Mouse (Mus musculus) C2C12 (cell line): ENCODE data around the gene Wwc2. TPM values are rescaled to one million over a fixed set of nuclear protein-coding genes. Genes with fewer than 3 reads are reported as not detected.
A peak's percentile ranks its signal among the peaks of the same experiment; 100 is the strongest.

ENCODE experiments used
- H3K27me3 ChIP-seq: one replicate; pipeline ENCODE4 v1.6.1; 2011; ENCODE audit not compliant: control insufficient read depth, insufficient read depth, insufficient read length
- H3K36me3 ChIP-seq: one replicate; pipeline ENCODE4 v1.6.1; 2011; ENCODE audit not compliant: control insufficient read depth, insufficient read depth
- H3K4me3 ChIP-seq: one replicate; pipeline ENCODE4 v1.5.1; 2011; ENCODE audit warnings: mild to moderate bottlenecking, control low read depth; ENCODE audit not compliant: poor library complexity, insufficient read depth, severe bottlenecking
- H3K79me2 ChIP-seq: one replicate; pipeline ENCODE4 v1.6.1; 2011; ENCODE audit not compliant: control insufficient read depth, insufficient read depth
- H3K79me3 ChIP-seq: one replicate; pipeline ENCODE4 v1.6.1; 2011; ENCODE audit warnings: low read depth, control low read depth
- H3ac ChIP-seq: one replicate; pipeline ENCODE3; 2011; ENCODE audit warnings: low read depth; ENCODE audit not compliant: control insufficient read depth, insufficient read length
- CEBPB ChIP-seq: IDR thresholded peaks from one replicate; pipeline ENCODE4 v1.6.1; 2011; ENCODE audit warnings: low read depth, mild to moderate bottlenecking, control low read depth, moderate library complexity
- CTCF ChIP-seq: IDR thresholded peaks from one replicate; pipeline ENCODE4 v1.5.1; 2011; ENCODE audit not compliant: control insufficient read depth, insufficient read depth, insufficient read length
- FOSL1 ChIP-seq: IDR thresholded peaks from one replicate; pipeline ENCODE4 v1.8.0; 2011; ENCODE audit warnings: mild to moderate bottlenecking, low read length; ENCODE audit not compliant: poor library complexity, insufficient read depth, severe bottlenecking
- MAX ChIP-seq: IDR thresholded peaks from one replicate; pipeline ENCODE4 v1.6.1; 2011; ENCODE audit warnings: mild to moderate bottlenecking, control low read depth
- MYOD1 ChIP-seq: IDR thresholded peaks from one replicate; pipeline ENCODE4 v1.6.1; 2011; ENCODE audit warnings: low read depth; ENCODE audit not compliant: control insufficient read depth, insufficient read length
- MYOG ChIP-seq: IDR thresholded peaks from one replicate; pipeline ENCODE4 v1.6.1; 2011; ENCODE audit not compliant: control insufficient read depth, insufficient read length; ENCODE audit errors: extremely low read depth
- USF1 ChIP-seq: IDR thresholded peaks from one replicate; pipeline ENCODE4 v1.6.1; 2011; ENCODE audit warnings: low read depth, mild to moderate bottlenecking, control low read depth, moderate library complexity
- polyA plus RNA-seq: library from polyadenylated mRNA; unstranded; fragments of >200 nt; fragmentation: generic; extraction: Trizol; gene quantifications from one replicate; pipeline ENCODE4 v1.2.1, GENCODE M21; 2012; ENCODE audit warnings: missing spikeins

Gene Wwc2
- polyA plus RNA-seq, 1 experiment: 15.3 TPM

DNA sequence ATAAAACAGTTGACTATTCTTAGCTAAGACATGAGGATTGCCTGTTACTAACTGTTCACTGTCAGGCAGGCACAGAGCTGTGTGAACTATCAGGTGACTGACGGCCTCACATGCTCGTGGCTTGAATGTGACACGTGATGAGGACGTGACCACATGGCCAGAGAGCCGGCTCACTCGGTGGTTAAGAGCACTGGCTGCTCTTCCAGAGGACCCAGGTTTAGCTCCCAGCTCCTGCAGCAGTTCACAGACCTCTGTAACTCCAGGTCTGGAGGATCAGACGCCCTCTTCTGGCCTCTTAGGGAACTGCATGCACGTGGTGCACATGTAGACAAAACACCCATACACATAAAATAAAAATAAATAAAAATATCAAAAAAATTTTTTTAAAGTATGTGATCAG is 140.9 kb downstream of the Wwc2 start:
- H3K36me3 ChIP-seq: peaks cover 56% of the 10 kb centered on the region
- no peaks in the 10 kb centered on the region for H3K79me2 ChIP-seq
- no peaks in the 10 kb centered on the region for H3K27me3 ChIP-seq
- TF ChIP-seq CEBPB: no peak
- TF ChIP-seq MAX: peak; percentile 27
- no peak for TF ChIP-seq MYOG
- no peak for TF ChIP-seq CTCF
- TF ChIP-seq FOSL1: no peak
- TF ChIP-seq MYOD1: peak; percentile 76
- TF ChIP-seq USF1: peak; percentile 63
- no peak overlapping the region for H3ac ChIP-seq
- no peaks in the 10 kb centered on the region for H3K79me3 ChIP-seq
- H3K4me3 ChIP-seq: no peak overlapping the region

DNA sequence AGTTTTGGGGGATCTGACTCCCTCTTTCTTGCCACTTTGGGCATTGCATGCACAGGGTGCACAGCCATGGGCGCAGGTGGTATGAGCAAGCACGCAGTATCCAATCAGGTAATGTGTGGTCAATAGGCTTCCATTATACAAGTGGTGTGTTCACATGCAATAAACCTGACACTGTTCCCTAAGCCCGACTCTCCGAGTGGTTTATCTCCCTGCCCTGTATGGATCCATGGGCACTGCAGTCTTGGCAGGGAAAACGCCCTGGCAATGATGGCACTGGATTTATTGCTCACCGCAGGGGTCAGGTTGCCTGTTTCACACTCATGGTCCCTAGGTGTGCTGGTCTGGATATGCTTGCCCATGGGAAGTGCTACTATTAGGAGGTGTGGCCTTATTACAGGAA is 142.8 kb downstream of the Wwc2 start:
- Histone ChIP-seq H3K27me3 (no peaks in the 10 kb centered on the region), H3K79me2 (no peaks in the 10 kb centered on the region), H3K36me3 (peaks cover 70% of the 10 kb centered on the region), H3K4me3 (no peak overlapping the region), H3ac (no peak overlapping the region), H3K79me3 (no peaks in the 10 kb centered on the region)
- TF ChIP-seq USF1: no peak
- TF ChIP-seq CTCF: no peak
- no peak for TF ChIP-seq CEBPB
- TF ChIP-seq MYOG: no peak
- no peak for TF ChIP-seq FOSL1
- TF ChIP-seq MYOD1: no peak
- TF ChIP-seq MAX: no peak

- TF ChIP-seq MYOG: no peak
- no peak for TF ChIP-seq USF1
- no peak for TF ChIP-seq MAX
- no peak for TF ChIP-seq CTCF
- TF ChIP-seq MYOD1: no peak
- no peak for TF ChIP-seq FOSL1
- no peak for TF ChIP-seq CEBPB
- H3K79me2 ChIP-seq: no peaks in the 10 kb centered on the region
- no peaks in the 10 kb centered on the region for H3K27me3 ChIP-seq
- H3K79me3 ChIP-seq: no peaks in the 10 kb centered on the region
- H3K36me3 ChIP-seq: peaks cover 78% of the 10 kb centered on the region
- H3ac ChIP-seq: no peak overlapping the region
- no peak overlapping the region for H3K4me3 ChIP-seq
These were observed 143.6 kb downstream of the Wwc2 start for GRCm38 (mm10) chr8:47847161-47847560.

GRCm38 (mm10) chr8:47845956-47846355 is 144.8 kb downstream of the Wwc2 start:
- Histone ChIP-seq H3K36me3 (peaks cover 81% of the 10 kb centered on the region), H3ac (no peak overlapping the region), H3K27me3 (no peaks in the 10 kb centered on the region), H3K79me2 (no peaks in the 10 kb centered on the region), H3K4me3 (no peak overlapping the region), H3K79me3 (no peaks in the 10 kb centered on the region)
- TF ChIP-seq MAX (no peak), CEBPB (no peak), MYOG (no peak), FOSL1 (no peak), CTCF (no peak), USF1 (no peak), MYOD1 (no peak)

- no peak for TF ChIP-seq MYOD1
- no peak for TF ChIP-seq FOSL1
- TF ChIP-seq USF1: no peak
- peaks cover 74% of the 10 kb centered on the region for H3K36me3 ChIP-seq
- no peak overlapping the region for H3K4me3 ChIP-seq
- no peaks in the 10 kb centered on the region for H3K79me3 ChIP-seq
- H3K79me2 ChIP-seq: no peaks in the 10 kb centered on the region
- no peak overlapping the region for H3ac ChIP-seq
- H3K27me3 ChIP-seq: no peaks in the 10 kb centered on the region
These were observed 147.1 kb downstream of the Wwc2 start for GRCm38 (mm10) chr8:47843651-47844050.

GRCm38 (mm10) chr8:47843063-47843462 is 147.7 kb downstream of the Wwc2 start:
- no peak for TF ChIP-seq CTCF
- no peak for TF ChIP-seq MAX
- TF ChIP-seq USF1: no peak
- no peak for TF ChIP-seq MYOG
- no peak for TF ChIP-seq MYOD1
- no peak for TF ChIP-seq FOSL1
- TF ChIP-seq CEBPB: no peak
- H3K27me3 ChIP-seq: no peaks in the 10 kb centered on the region
- H3K79me2 ChIP-seq: no peaks in the 10 kb centered on the region
- H3K79me3 ChIP-seq: no peaks in the 10 kb centered on the region
- peaks cover 69% of the 10 kb centered on the region for H3K36me3 ChIP-seq
- no peak overlapping the region for H3ac ChIP-seq
- no peak overlapping the region for H3K4me3 ChIP-seq
